Mouse (Mus musculus) hindbrain, embryonic 13.5 days (tissue): Measurements from ENCODE around the gene Kdelr1. TPM values are rescaled to one million over a fixed set of nuclear protein-coding genes. Genes with fewer than 3 reads are reported as not detected.
A peak's percentile ranks its signal among the peaks of the same experiment; 100 is the strongest.

Experiments used
- ATAC-seq: fragments of 200-750 bp; cut with Nextera tagmentation; 2 replicates; pipeline ENCODE4 v1.8.0; 2017; ENCODE audit warnings: moderate TSS enrichment; ENCODE audit not compliant: low FRiP score
- H3K27ac ChIP-seq: fragments of 300-500 bp; sonication (generic); 2 replicates; pipeline ENCODE4 v1.5.1; 2015; ENCODE audit warnings: inconsistent platforms, mild to moderate bottlenecking, moderate library complexity
- H3K27me3 ChIP-seq: fragments of 300-500 bp; sonication (generic); 2 replicates; pipeline ENCODE4 v1.6.1; 2015; ENCODE audit warnings: mild to moderate bottlenecking, inconsistent platforms
- H3K36me3 ChIP-seq: fragments of 300-500 bp; sonication (generic); 2 replicates; pipeline ENCODE4 v1.6.1; 2015; ENCODE audit warnings: mild to moderate bottlenecking, inconsistent platforms
- H3K4me1 ChIP-seq: fragments of 300-500 bp; sonication (generic); replicated peaks from 2 replicates; pipeline ENCODE4 v1.6.1; 2015; ENCODE audit warnings: inconsistent platforms
- H3K4me2 ChIP-seq: fragments of 300-500 bp; sonication (generic); 2 replicates; pipeline ENCODE4 v1.6.1; 2015; ENCODE audit warnings: inconsistent platforms, mild to moderate bottlenecking, moderate library complexity
- H3K4me3 ChIP-seq: fragments of 300-500 bp; sonication (generic); 2 replicates; pipeline ENCODE4 v1.5.1; 2015; ENCODE audit warnings: mild to moderate bottlenecking, inconsistent platforms
- H3K9ac ChIP-seq: fragments of 300-500 bp; sonication (generic); 2 replicates; pipeline ENCODE4 v1.6.1; 2015; ENCODE audit warnings: mild to moderate bottlenecking, inconsistent platforms
- H3K9me3 ChIP-seq: fragments of 300-500 bp; sonication (generic); 2 replicates; pipeline ENCODE4 v1.6.1; 2016; ENCODE audit warnings: inconsistent platforms
- WGBS: fragments of 180-500 bp; shearing (Covaris S2); methylation state at CpG from one replicate; pipeline ENCODE4 v1.1.7; 2015; 5-methylcytosine and 5-hydroxymethylcytosine counted together
- polyA plus RNA-seq: library from polyadenylated mRNA; unstranded; fragments of >200 nt; fragmentation: Nextera tagmentation; extraction: Ambion mirVana; gene quantifications from 2 replicates; pipeline ENCODE4 v1.2.1, GENCODE M21; 2015

Kdelr1 gene
- polyA plus RNA-seq, 1 experiment from 2014 or later: 40.6 TPM

GRCm38 (mm10) chr7:45853089-45853488, 19.5 kb upstream of the Kdelr1 start:
- Histone ChIP-seq H3K27ac (no peak overlapping the region), H3K4me2 (no peak overlapping the region), H3K4me1 (peaks cover 18% of the 10 kb centered on the region), H3K36me3 (peaks cover 2% of the 10 kb centered on the region; the same call in 1 of the 2 replicates), H3K27me3 (peaks cover 61% of the 10 kb centered on the region), H3K9me3 (no peaks in the 10 kb centered on the region), H3K9ac (no peak overlapping the region), H3K4me3 (no peak overlapping the region)
- no peak for ATAC-seq
- WGBS: 86% methylated on average over 12 of the region's 12 CpGs

GRCm38 (mm10) chr7:45856950-45857901, 15.3 kb upstream of the Kdelr1 start:
- no peak overlapping the region for H3K27ac ChIP-seq
- H3K9ac ChIP-seq: peak overlapping the region; percentile 59
- no peak for ATAC-seq
- peaks cover 29% of the 10 kb centered on the region for H3K4me1 ChIP-seq
- 1% methylated on average over 30 of the region's 30 CpGs for WGBS
- H3K4me2 ChIP-seq: peak overlapping the region; percentile 49
- peak overlapping the region; percentile 29 for H3K4me3 ChIP-seq
- H3K27me3 ChIP-seq: peaks cover 73% of the 10 kb centered on the region
- peaks cover 2% of the 10 kb centered on the region; the same call in 1 of the 2 replicates for H3K36me3 ChIP-seq
- no peaks in the 10 kb centered on the region for H3K9me3 ChIP-seq

DNA sequence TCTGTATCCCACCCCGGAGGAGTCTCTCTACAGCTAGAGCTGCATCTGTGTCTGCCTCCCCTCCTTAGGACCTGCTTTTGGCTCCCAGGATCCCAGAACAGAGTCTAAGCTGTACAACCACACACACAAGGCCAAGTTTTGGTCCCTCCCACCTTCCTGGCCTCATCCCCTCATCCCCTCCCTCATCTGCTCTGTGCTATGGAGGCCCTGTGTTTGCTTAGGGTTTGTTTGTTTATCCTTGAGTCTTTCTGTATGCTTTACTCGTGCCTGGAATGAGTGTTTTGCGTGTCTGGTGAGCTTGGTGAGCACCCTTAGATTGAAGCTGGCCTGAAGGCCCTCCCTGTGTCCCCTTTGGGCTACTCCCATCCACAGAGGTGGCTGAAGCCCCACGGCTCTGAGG, 13.6 kb upstream of the Kdelr1 start:
- no peaks in the 10 kb centered on the region for H3K36me3 ChIP-seq
- H3K4me1 ChIP-seq: peaks cover 31% of the 10 kb centered on the region
- peaks cover 81% of the 10 kb centered on the region for H3K27me3 ChIP-seq
- WGBS: 64% methylated on average over 4 of the region's 4 CpGs
- no peak overlapping the region for H3K4me2 ChIP-seq
- no peak for ATAC-seq
- no peak overlapping the region for H3K4me3 ChIP-seq
- H3K27ac ChIP-seq: no peak overlapping the region
- no peaks in the 10 kb centered on the region for H3K9me3 ChIP-seq
- no peak overlapping the region for H3K9ac ChIP-seq

GRCm38 (mm10) chr7:45862804-45863203, 9.8 kb upstream of the Kdelr1 start:
- Histone ChIP-seq H3K4me2 (no peak overlapping the region), H3K9ac (no peak overlapping the region), H3K27ac (no peak overlapping the region), H3K27me3 (peaks cover 64% of the 10 kb centered on the region), H3K36me3 (no peaks in the 10 kb centered on the region), H3K4me1 (peaks cover 32% of the 10 kb centered on the region), H3K9me3 (no peaks in the 10 kb centered on the region), H3K4me3 (no peak overlapping the region)
- WGBS: 90% methylated on average over 7 of the region's 7 CpGs
- ATAC-seq: no peak

- H3K36me3 ChIP-seq: no peaks in the 10 kb centered on the region
- H3K9ac ChIP-seq: no peak overlapping the region
- H3K4me2 ChIP-seq: no peak overlapping the region
- H3K9me3 ChIP-seq: no peaks in the 10 kb centered on the region
- no peak overlapping the region for H3K27ac ChIP-seq
- 52% methylated on average over 3 of the region's 3 CpGs for WGBS
- H3K4me1 ChIP-seq: peaks cover 45% of the 10 kb centered on the region
- peaks cover 64% of the 10 kb centered on the region for H3K27me3 ChIP-seq
- H3K4me3 ChIP-seq: no peak overlapping the region
- ATAC-seq: no peak
Measured at GRCm38 (mm10) chr7:45864435-45864834, 8.1 kb upstream of the Kdelr1 start.

- peaks cover 64% of the 10 kb centered on the region for H3K27me3 ChIP-seq
- peak overlapping the region; percentile 83 for H3K9ac ChIP-seq
- under 1% methylated on average over 91 of the region's 117 CpGs for WGBS
- peak overlapping the region; percentile 65 for H3K4me3 ChIP-seq
- no peaks in the 10 kb centered on the region for H3K36me3 ChIP-seq
- peaks cover 54% of the 10 kb centered on the region for H3K4me1 ChIP-seq
- H3K4me2 ChIP-seq: peak overlapping the region; percentile 72
- ATAC-seq: peak; percentile 33
- H3K9me3 ChIP-seq: no peaks in the 10 kb centered on the region
- peak overlapping the region; percentile 45 for H3K27ac ChIP-seq
Measured at GRCm38 (mm10) chr7:45865925-45866910, 6.4 kb upstream of the Kdelr1 start.

DNA sequence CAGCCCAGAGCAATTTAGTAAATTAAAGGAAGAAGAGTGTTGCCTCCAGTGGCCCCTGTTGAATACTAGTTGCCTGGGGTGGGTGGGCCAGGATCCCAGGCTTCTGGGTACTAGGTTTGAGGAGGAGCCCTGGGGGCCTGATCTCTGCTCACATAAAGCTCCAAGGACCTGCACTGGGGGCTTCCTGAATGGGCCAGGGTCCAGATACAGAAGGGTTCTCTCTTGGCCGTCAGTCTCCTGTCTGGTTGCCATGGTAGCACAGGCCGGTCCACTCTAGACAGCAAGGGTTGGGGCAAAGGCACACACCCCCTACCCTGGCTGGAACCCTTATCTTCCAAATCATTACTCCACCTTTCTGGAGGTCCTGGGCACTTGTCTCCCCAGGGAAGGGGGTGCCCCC, 4.7 kb upstream of the Kdelr1 start:
- H3K4me3 ChIP-seq: peak overlapping the region; percentile 48
- peaks cover 56% of the 10 kb centered on the region for H3K27me3 ChIP-seq
- H3K36me3 ChIP-seq: no peaks in the 10 kb centered on the region
- 3% methylated on average over 2 of the region's 2 CpGs for WGBS
- 0 out of 2 replicates have a peak, but pooled peaks have one; percentile 2 for ATAC-seq
- H3K27ac ChIP-seq: no peak overlapping the region; the same call in 1 of the 2 replicates
- peaks cover 51% of the 10 kb centered on the region for H3K4me1 ChIP-seq
- H3K4me2 ChIP-seq: peak overlapping the region; percentile 72
- H3K9me3 ChIP-seq: no peaks in the 10 kb centered on the region
- peak overlapping the region; percentile 81 for H3K9ac ChIP-seq

DNA sequence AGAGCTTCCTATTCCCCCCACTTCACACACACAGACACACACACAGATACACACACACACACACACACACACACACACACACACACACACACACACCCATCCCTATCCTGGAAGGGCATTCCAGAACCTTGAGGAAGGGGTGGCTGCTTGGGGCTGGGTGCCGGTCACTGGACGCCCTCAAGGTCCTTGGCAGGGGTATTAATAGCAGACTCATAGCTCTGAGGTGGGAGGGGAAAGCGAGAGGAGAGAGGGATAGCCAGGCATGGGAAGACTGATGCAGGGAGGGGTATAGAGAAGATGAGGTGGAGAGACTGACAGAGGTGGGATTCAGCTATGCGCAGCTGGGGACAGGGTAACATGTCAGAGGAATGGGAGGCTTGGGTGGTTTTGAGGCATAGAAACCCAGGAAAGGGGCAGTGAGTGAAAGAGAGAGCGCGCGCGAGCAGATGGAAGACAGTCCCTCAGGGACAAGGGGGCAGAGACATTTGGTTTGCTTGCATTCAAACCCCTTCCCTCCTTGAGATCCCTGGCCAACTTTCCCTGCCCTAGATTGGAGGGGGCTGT, 3.4 kb upstream of the Kdelr1 start:
- Histone ChIP-seq H3K4me1 (peaks cover 61% of the 10 kb centered on the region), H3K27ac (peak overlapping the region; percentile 75; the same call in 1 of the 2 replicates), H3K4me2 (peak overlapping the region; percentile 72)

DNA sequence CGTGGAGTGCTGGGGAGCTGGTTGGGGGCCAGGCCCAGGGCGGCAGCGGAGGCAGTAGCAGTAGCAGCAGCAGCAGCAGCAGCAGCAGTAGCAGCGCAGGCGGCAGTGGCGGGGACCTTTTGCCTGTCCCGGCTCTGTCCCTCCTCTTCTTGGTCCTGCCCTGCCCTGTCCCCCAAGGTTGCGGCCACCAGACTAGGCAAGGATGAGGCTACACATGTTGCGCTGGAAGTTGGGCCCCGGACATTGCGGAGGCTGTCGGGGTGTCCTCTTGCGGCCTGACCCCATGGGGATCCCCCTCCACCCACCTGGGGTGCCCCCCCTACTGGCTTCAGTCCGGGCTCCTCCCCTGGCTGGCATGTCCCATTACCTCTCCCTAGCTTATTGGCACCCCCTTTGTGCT, 2.8 kb upstream of the Kdelr1 start:
- ATAC-seq: no peak
- Histone ChIP-seq H3K27ac (peak overlapping the region; percentile 75), H3K4me1 (peaks cover 67% of the 10 kb centered on the region)

More for the DNA sequence above, 3.4 kb upstream of the Kdelr1 start:
- Histone ChIP-seq H3K27me3 (peaks cover 50% of the 10 kb centered on the region), H3K4me3 (peak overlapping the region; percentile 48), H3K9ac (peak overlapping the region; percentile 81), H3K36me3 (0 out of 2 replicates have a peak, but pooled peaks cover 3% of the 10 kb centered on the region), H3K9me3 (no peaks in the 10 kb centered on the region)
- WGBS: 10% methylated on average over 8 of the region's 8 CpGs
- ATAC-seq: no peak

DNA sequence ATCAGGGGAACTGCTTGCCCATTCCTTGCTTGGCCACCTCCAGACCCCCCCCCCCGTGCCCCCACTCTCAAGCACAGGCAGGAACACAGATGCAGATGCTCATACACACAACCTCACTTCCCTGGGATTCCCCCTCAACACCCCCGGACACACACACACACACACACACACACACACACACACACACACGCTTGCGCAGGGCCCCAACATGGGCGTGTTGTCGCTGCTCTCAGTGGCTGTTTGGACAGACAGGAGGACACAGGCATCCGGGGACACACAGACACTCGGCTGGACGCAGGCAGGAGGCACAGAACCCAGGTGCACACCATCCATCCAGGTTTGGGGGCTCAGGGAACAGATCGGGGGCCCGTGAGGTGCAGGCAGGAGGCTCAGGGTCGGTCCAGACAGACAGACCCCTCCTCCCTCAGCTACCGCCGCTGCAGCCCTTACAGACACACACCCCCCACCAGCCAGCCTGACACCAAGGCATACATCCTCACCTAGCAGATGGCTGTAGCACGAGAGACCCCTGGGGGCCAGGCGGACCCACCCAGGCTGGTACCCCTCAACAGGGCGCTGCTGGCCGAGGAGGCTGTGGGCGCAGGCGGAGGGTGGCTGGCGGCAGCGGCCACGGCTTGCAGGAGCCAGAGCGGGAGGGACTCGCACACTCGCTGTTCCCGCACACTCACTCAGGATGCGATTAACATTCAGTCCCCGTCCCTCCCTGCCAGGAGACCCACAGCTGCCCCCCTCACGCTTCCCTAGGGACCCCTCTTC, 2.1 kb upstream of the Kdelr1 start:
- no peaks in the 10 kb centered on the region for H3K9me3 ChIP-seq
- ATAC-seq: no peak
- H3K27me3 ChIP-seq: peaks cover 47% of the 10 kb centered on the region
- H3K4me2 ChIP-seq: peak overlapping the region; percentile 72
- peak overlapping the region; percentile 75 for H3K27ac ChIP-seq
- peaks cover 13% of the 10 kb centered on the region for H3K36me3 ChIP-seq
- peak overlapping the region; percentile 48 for H3K4me3 ChIP-seq
- peak overlapping the region; percentile 81 for H3K9ac ChIP-seq
- peaks cover 71% of the 10 kb centered on the region for H3K4me1 ChIP-seq
- under 1% methylated on average over 28 of the region's 30 CpGs for WGBS

More for the DNA sequence above, 2.8 kb upstream of the Kdelr1 start:
- peak overlapping the region; percentile 72 for H3K4me2 ChIP-seq
- H3K9me3 ChIP-seq: no peaks in the 10 kb centered on the region
- peak overlapping the region; percentile 81 for H3K9ac ChIP-seq
- H3K27me3 ChIP-seq: peaks cover 48% of the 10 kb centered on the region
- peaks cover 7% of the 10 kb centered on the region for H3K36me3 ChIP-seq
- 6% methylated on average over 14 of the region's 14 CpGs for WGBS
- peak overlapping the region; percentile 48 for H3K4me3 ChIP-seq
